Mouse (Mus musculus) liver, adult 2 months (tissue): Measurements from ENCODE around the gene Emc10.

ENCODE experiments used
- CTCF ChIP-seq: fragments of 200-500 bp; IDR thresholded peaks from 2 replicates; pipeline ENCODE4 v1.5.1; 2011; ENCODE audit warnings: low read depth, low read length, control low read depth
- POLR2A ChIP-seq: fragments of 200-500 bp; IDR thresholded peaks from 2 replicates; pipeline ENCODE4 v1.6.1; 2011; ENCODE audit warnings: low read length, control low read depth; ENCODE audit not compliant: insufficient read depth; ENCODE audit errors: extremely low read depth

DNA sequence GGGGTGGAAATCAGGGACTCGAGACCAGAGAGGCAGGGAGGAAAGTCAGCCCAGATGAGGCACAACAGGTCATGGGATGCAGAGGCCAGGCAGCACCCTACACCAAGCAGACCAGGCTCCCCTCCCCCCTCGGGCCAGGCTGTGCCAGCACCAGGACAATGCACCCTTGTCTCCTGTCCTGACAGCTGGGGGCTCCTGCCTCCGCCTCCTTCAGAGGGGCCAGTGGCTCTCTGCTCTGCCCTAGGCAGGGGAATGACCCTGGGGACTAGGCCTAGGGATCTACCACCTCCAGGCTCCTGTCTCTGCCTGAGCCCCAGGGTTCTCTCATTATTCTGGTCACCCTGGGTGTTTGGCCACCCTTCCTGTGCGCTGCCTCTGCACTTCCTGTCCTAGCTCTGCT lies 21.9 kb downstream of the Emc10 start:
- TF ChIP-seq CTCF (no peak), POLR2A (no peak)
